Mouse (Mus musculus) heart, postnatal 0 days (tissue): ENCODE measurements around the gene Cdc25a. TPM values are rescaled to one million over a fixed set of nuclear protein-coding genes. Genes with fewer than 3 reads are reported as not detected.

Experiments
- ATAC-seq: fragments of 200-750 bp; cut with Nextera tagmentation; 2 replicates; pipeline ENCODE4 v1.8.0; 2017; ENCODE audit warnings: low read depth, moderate number of reproducible peaks, moderate library complexity; ENCODE audit not compliant: insufficient read depth
- DNase-seq: peaks from one replicate; pipeline ENCODE4 v3.0.0-alpha.2; 2016; ENCODE audit warnings: low spot score
- H3K27ac ChIP-seq: fragments of 300-500 bp; sonication (generic); 2 replicates; pipeline ENCODE4 v1.5.1; 2014; ENCODE audit warnings: low read depth, mild to moderate bottlenecking
- H3K27me3 ChIP-seq: fragments of 300-500 bp; sonication (generic); 2 replicates; pipeline ENCODE4 v1.6.1; 2014; ENCODE audit warnings: low read length, mixed read lengths; ENCODE audit not compliant: control insufficient read depth, insufficient read depth
- H3K36me3 ChIP-seq: fragments of 300-500 bp; sonication (generic); replicated peaks from 2 replicates; pipeline ENCODE4 v1.6.1; 2014; ENCODE audit warnings: low read length, mixed read lengths; ENCODE audit not compliant: control insufficient read depth, insufficient read depth
- H3K4me1 ChIP-seq: fragments of 300-500 bp; sonication (generic); 2 replicates; pipeline ENCODE4 v1.6.1; 2014; ENCODE audit warnings: antibody characterized with exemption; ENCODE audit not compliant: control insufficient read depth, insufficient read depth
- H3K4me2 ChIP-seq: fragments of 300-500 bp; sonication (generic); 2 replicates; pipeline ENCODE4 v1.6.1; 2014; ENCODE audit warnings: low read depth, mild to moderate bottlenecking, low read length, moderate library complexity
- H3K4me3 ChIP-seq: fragments of 300-500 bp; sonication (generic); 2 replicates; pipeline ENCODE4 v1.5.1; 2014; ENCODE audit warnings: low read depth, low read length
- H3K9ac ChIP-seq: fragments of 300-500 bp; sonication (generic); replicated peaks from 2 replicates; pipeline ENCODE4 v1.6.1; 2014; ENCODE audit warnings: low read depth, low read length, mixed read lengths
- H3K9me3 ChIP-seq: fragments of 300-500 bp; sonication (generic); replicated peaks from 2 replicates; pipeline ENCODE4 v1.6.1; 2016; ENCODE audit warnings: low read length; ENCODE audit not compliant: control insufficient read depth
- CTCF ChIP-seq: IDR thresholded peaks from 2 replicates; pipeline ENCODE4 v1.5.1; 2016; ENCODE audit warnings: antibody characterized with exemption, control low read depth, low read depth
- EP300 ChIP-seq: IDR thresholded peaks from 2 replicates; pipeline ENCODE4 v1.6.1; 2016; ENCODE audit warnings: antibody characterized with exemption, low read depth
- WGBS: fragments of 180-500 bp; shearing (Covaris S2); extraction: QIAGEN DNeasy Blood & Tissue Kit; methylation state at CpG from one replicate; pipeline ENCODE4 v1.1.7; 2014; 5-methylcytosine and 5-hydroxymethylcytosine counted together
- polyA plus RNA-seq: library from polyadenylated mRNA; unstranded; fragments of >200 nt; fragmentation: Nextera tagmentation; extraction: Ambion mirVana; gene quantifications from 2 replicates; pipeline ENCODE4 v1.2.1, GENCODE M21; 2015
- total RNA-seq: library from RNA; depleted of rRNA; stranded (reverse); fragments of >200 nt; gene quantifications from 2 replicates; pipeline ENCODE4 v1.2.3, GENCODE M21; 2014; ENCODE audit warnings: low replicate concordance

Cdc25a gene
- total and polyA plus RNA-seq, 2 experiments from 2014 or later = 7.0 to 14.3 TPM

DNA sequence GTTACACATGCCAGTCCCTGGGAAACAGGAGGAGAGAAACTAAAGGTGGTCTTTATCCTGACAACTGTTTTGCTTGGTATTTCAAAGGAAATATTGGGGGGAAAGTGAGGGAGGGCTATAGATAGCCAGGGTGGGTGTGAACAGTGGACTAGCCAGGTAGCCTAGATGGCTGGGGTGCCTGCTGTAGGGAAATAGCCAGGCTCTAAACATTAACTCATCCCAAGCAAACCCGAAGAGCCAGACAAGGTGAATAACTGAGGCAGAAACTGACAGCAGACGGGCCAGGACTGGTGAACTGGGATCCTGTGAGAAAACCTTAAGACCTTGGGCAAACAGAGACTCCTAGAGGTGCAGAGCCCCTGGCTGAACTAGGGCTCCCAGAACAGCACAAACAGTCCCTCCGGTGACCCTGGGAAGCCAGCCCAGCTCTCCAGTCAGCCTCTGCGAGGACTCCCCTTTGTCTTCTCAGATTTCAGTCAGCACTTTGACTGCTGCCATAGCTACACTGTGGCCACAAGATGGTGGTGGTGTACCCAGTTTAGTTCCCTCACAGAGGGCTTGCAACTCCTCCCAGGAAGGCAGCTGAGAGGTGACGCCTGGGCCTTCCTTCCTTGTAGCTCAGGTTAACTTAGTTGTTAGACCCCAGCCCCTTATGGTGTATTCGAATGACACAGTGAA, 19.2 kb downstream of the Cdc25a start:
- WGBS = 34% methylated on average over 6 of the region's 6 CpGs
- TF ChIP-seq EP300 (no peak), CTCF (peak; percentile 96)
- peak overlapping the region; percentile 72 for H3K27ac ChIP-seq
- no peaks in the 10 kb centered on the region for H3K27me3 ChIP-seq
- peaks cover 17% of the 10 kb centered on the region for H3K4me1 ChIP-seq
- DNase-seq = peak; percentile 96
- ATAC-seq = peak; percentile 81
- H3K4me3 ChIP-seq = no peak overlapping the region
- H3K9me3 ChIP-seq = no peaks in the 10 kb centered on the region
- no peak overlapping the region for H3K4me2 ChIP-seq
- peaks cover 45% of the 10 kb centered on the region for H3K36me3 ChIP-seq
- no peak overlapping the region for H3K9ac ChIP-seq

- H3K4me1 ChIP-seq = peaks cover 17% of the 10 kb centered on the region
- WGBS = 72% methylated on average over 6 of the region's 6 CpGs
- no peak overlapping the region for H3K9ac ChIP-seq
- H3K4me3 ChIP-seq = no peak overlapping the region
- peaks cover 34% of the 10 kb centered on the region for H3K36me3 ChIP-seq
- H3K9me3 ChIP-seq = no peaks in the 10 kb centered on the region
- DNase-seq = peak; percentile 23
- H3K27ac ChIP-seq = peak overlapping the region; percentile 53
- no peak for TF ChIP-seq CTCF
- TF ChIP-seq EP300 = no peak
- no peak overlapping the region for H3K4me2 ChIP-seq
- H3K27me3 ChIP-seq = no peaks in the 10 kb centered on the region
- no peak for ATAC-seq
Observed at GRCm38 (mm10) chr9:109895593-109895992, 20.2 kb downstream of the Cdc25a start.

- no peak for DNase-seq
- no peak for TF ChIP-seq EP300
- Histone ChIP-seq H3K4me3 (no peak overlapping the region), H3K27ac (0 out of 2 replicates have a peak overlapping the region, but pooled peaks have one; percentile 21), H3K4me2 (no peak overlapping the region), H3K4me1 (peaks cover 17% of the 10 kb centered on the region), H3K27me3 (no peaks in the 10 kb centered on the region), H3K9me3 (no peaks in the 10 kb centered on the region), H3K9ac (no peak overlapping the region), H3K36me3 (peaks cover 25% of the 10 kb centered on the region)
- 62% methylated on average over 8 of the region's 8 CpGs for WGBS
- no peak for ATAC-seq
Observed at GRCm38 (mm10) chr9:109896253-109897150, 21.1 kb downstream of the Cdc25a start.

DNA sequence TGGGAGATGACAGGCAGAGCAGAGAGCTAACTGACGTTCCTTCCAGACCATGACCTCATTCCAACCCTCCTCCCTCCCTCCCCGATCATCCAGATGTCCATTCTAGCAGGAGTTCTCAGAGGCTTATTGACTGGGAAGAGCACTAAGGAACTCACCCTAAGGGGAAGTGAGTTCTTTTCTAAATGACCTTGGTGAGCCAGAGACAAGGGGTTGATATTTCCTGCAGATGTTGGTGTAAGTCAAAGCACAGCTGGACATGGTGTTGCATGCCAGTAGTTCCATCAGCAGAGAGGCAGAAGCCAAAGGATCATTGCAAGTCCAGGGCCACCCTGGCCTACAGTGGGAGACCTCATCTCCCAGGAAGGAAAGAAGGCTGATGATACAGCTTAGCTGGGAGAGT, 22.6 kb downstream of the Cdc25a start:
- H3K4me2 ChIP-seq = no peak overlapping the region
- H3K27me3 ChIP-seq = no peaks in the 10 kb centered on the region
- WGBS = 25% methylated on average over 2 of the region's 2 CpGs
- H3K4me1 ChIP-seq = peaks cover 17% of the 10 kb centered on the region
- DNase-seq (no peak), ATAC-seq (0 out of 2 replicates have a peak, but pooled peaks have one; percentile 27)
- H3K27ac ChIP-seq = peak overlapping the region; percentile 8; the same call in 1 of the 2 replicates
- H3K36me3 ChIP-seq = peaks cover 13% of the 10 kb centered on the region; the same call in 1 of the 2 replicates
- no peak overlapping the region for H3K4me3 ChIP-seq
- H3K9me3 ChIP-seq = no peaks in the 10 kb centered on the region
- no peak for TF ChIP-seq CTCF
- TF ChIP-seq EP300 = peak; percentile 64; the same call in 1 of the 2 replicates
- no peak overlapping the region for H3K9ac ChIP-seq

DNA sequence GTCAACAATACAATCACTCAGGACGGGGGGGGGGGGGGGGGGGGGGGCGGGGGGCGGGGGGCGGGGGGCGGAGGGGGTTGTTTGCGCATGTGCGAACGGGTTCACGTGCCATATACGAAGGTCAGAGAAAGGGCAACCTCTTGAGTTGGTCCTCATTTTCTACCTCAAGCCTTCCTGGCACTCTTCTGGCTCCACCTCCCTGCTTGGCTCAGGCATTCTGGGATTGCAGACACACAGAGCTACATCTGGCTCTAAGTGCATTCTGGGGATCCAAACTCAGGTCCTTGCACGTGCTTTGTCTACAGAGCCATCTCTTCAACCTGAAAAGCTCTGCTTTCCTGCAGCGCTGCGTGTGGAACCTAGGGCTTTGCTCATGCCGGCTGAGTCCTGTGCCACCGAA, 24.0 kb downstream of the Cdc25a start:
- Histone ChIP-seq H3K27ac (no peak overlapping the region), H3K4me3 (no peak overlapping the region), H3K4me1 (peaks cover 15% of the 10 kb centered on the region), H3K27me3 (no peaks in the 10 kb centered on the region), H3K4me2 (no peak overlapping the region), H3K9me3 (no peaks in the 10 kb centered on the region), H3K36me3 (no peaks in the 10 kb centered on the region), H3K9ac (no peak overlapping the region)
- WGBS = 48% methylated on average over 8 of the region's 15 CpGs
- ATAC-seq = no peak
- DNase-seq = no peak
- TF ChIP-seq CTCF = no peak
- no peak for TF ChIP-seq EP300
